Mouse (Mus musculus) embryonic facial prominence, embryonic 11.5 days (tissue): ENCODE measurements around the gene Neurl1a. TPM values are rescaled to one million over a fixed set of nuclear protein-coding genes. Genes with fewer than 3 reads are reported as not detected.

Experiments
- ATAC-seq: fragments of 200-750 bp; cut with Nextera tagmentation; replicated peaks from 2 replicates; pipeline ENCODE4 v1.8.0; 2017; ENCODE audit warnings: low read depth; ENCODE audit not compliant: insufficient number of reproducible peaks, low FRiP score, low TSS enrichment
- DNase-seq: peaks from one replicate; pipeline ENCODE4 v3.0.0-alpha.2; 2015; ENCODE audit warnings: low spot score
- H3K27ac ChIP-seq: fragments of 300-500 bp; sonication (generic); replicated peaks from 2 replicates; pipeline ENCODE4 v1.5.1; 2014; ENCODE audit warnings: mild to moderate bottlenecking, low read depth, low read length, control low read depth
- H3K27me3 ChIP-seq: fragments of 300-500 bp; sonication (generic); 2 replicates; pipeline ENCODE4 v1.6.1; 2014; ENCODE audit warnings: mild to moderate bottlenecking, low read length, moderate library complexity, mixed read lengths; ENCODE audit not compliant: control insufficient read depth, insufficient read depth
- H3K36me3 ChIP-seq: fragments of 300-500 bp; sonication (generic); replicated peaks from 2 replicates; pipeline ENCODE4 v1.6.1; 2014; ENCODE audit warnings: low read depth, mild to moderate bottlenecking, low read length, moderate library complexity, mixed read lengths; ENCODE audit not compliant: control insufficient read depth, insufficient read depth
- H3K4me1 ChIP-seq: fragments of 300-500 bp; sonication (generic); 2 replicates; pipeline ENCODE4 v1.6.1; 2014; ENCODE audit warnings: low read length, mixed read lengths; ENCODE audit not compliant: control insufficient read depth, insufficient read depth
- H3K4me2 ChIP-seq: fragments of 300-500 bp; sonication (generic); 2 replicates; pipeline ENCODE4 v1.6.1; 2014; ENCODE audit warnings: low read depth, mild to moderate bottlenecking, control low read depth, low read length, moderate library complexity
- H3K4me3 ChIP-seq: fragments of 300-500 bp; sonication (generic); 2 replicates; pipeline ENCODE4 v1.5.1; 2014; ENCODE audit warnings: low read depth, low read length, control low read depth
- H3K9ac ChIP-seq: fragments of 300-500 bp; sonication (generic); replicated peaks from 2 replicates; pipeline ENCODE4 v1.6.1; 2014; ENCODE audit warnings: mild to moderate bottlenecking, control low read depth, low read length
- H3K9me3 ChIP-seq: fragments of 300-500 bp; sonication (generic); replicated peaks from 2 replicates; pipeline ENCODE4 v1.6.1; 2016; ENCODE audit warnings: mild to moderate bottlenecking, low read length, inconsistent platforms, mixed read lengths; ENCODE audit not compliant: control insufficient read depth
- whole genome bisulfite sequencing: fragments of 180-500 bp; shearing (Covaris S2); extraction: QIAGEN DNeasy Blood & Tissue Kit; methylation state at CpG from one replicate; pipeline ENCODE4 v1.1.7; 2014; 5-methylcytosine and 5-hydroxymethylcytosine counted together
- polyA plus RNA-seq: library from polyadenylated mRNA; unstranded; fragments of >200 nt; fragmentation: Nextera tagmentation; extraction: Ambion mirVana; gene quantifications from 2 replicates; pipeline ENCODE4 v1.2.1, GENCODE M21; 2014

Gene Neurl1a
- polyA plus RNA-seq, 1 experiment from 2014 or later = 2.9 TPM

DNA sequence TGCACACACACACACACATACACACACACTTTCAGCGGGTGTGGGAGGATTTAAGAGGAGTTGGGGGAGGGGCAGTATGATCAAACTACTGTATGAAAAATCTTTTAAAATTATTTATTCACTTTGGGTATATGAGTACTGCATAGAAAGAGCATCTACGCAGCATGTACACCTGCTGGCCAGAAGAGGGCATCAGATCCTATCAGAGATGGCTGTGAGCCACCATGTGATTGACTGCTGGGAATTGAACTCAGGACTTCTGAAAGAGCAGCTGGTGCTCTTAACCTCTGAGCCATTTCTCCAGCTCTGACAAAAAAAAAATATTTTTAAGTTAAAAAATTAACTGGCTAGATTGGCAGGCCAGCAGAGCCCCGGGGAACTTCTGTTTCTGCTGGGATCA is 4.1 kb upstream of the Neurl1a start:
- ATAC-seq = no peak
- Histone ChIP-seq H3K27ac (no peak overlapping the region), H3K4me2 (no peak overlapping the region), H3K4me3 (no peak overlapping the region), H3K9me3 (no peaks in the 10 kb centered on the region), H3K36me3 (no peaks in the 10 kb centered on the region), H3K4me1 (peaks cover 5% of the 10 kb centered on the region; the same call in 1 of the 2 replicates), H3K27me3 (peaks cover 13% of the 10 kb centered on the region), H3K9ac (no peak overlapping the region)
- peak; percentile 47 for DNase-seq
- WGBS = 55% methylated on average over 3 of the region's 3 CpGs

DNA sequence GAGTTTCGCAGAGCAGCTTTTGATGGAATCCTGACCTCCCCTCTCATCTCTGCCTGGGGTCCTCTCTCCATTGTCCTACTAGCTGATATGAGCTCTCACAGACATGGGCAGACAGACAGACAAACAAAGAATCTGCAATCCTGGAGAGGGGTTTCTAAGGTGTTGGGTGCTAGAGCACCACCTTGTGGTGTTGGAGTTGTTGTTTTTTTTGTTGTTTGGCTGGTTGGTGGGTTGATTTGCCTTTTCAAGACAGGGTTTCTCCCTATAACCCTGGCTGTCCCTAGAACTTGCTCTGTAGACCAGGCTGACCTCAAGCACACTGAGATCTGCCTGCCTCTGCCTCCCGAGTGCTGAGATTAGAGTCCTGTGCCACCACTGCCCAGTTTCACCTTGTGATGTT is 3.1 kb upstream of the Neurl1a start:
- WGBS = 74% methylated on average over 2 of the region's 2 CpGs
- Histone ChIP-seq H3K4me2 (no peak overlapping the region), H3K4me1 (peaks cover 5% of the 10 kb centered on the region; the same call in 1 of the 2 replicates), H3K27me3 (peaks cover 23% of the 10 kb centered on the region), H3K27ac (no peak overlapping the region), H3K9ac (no peak overlapping the region), H3K36me3 (no peaks in the 10 kb centered on the region), H3K4me3 (no peak overlapping the region), H3K9me3 (no peaks in the 10 kb centered on the region)
- DNase-seq (no peak), ATAC-seq (no peak)

DNA sequence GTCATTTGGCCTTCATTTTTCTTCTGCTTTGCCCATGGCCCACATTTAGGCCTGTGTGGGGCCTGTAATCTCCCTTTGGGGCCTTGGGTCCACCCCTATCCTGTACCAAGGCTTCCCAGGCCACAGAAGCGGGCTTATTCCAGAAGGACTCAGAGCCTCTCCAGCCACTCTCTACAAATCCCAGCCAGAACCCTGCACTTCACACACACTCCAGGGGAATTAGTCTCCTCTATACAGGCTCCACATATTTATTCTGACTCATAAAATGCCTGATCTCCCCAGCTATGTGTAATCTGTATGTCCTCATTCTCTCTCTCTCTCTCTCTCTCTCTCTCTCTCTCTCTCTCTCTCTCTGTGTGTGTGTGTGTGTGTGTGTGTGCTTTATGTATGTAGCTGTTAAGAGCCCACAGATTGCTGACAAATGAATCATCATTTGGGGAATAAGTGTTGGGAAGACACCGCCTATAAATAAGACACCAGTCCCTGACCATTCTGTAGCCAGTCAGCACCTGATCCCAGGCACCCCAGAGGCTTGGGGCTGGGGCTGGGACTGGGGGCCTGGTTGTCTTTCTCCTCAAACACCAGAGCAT is 1.6 kb upstream of the Neurl1a start:
- H3K9me3 ChIP-seq = no peaks in the 10 kb centered on the region
- peaks cover 26% of the 10 kb centered on the region for H3K27me3 ChIP-seq
- H3K9ac ChIP-seq = no peak overlapping the region
- ATAC-seq (no peak), DNase-seq (no peak)
- H3K27ac ChIP-seq = no peak overlapping the region
- H3K4me3 ChIP-seq = no peak overlapping the region
- no peaks in the 10 kb centered on the region for H3K36me3 ChIP-seq
- H3K4me2 ChIP-seq = no peak overlapping the region
- H3K4me1 ChIP-seq = peaks cover 5% of the 10 kb centered on the region; the same call in 1 of the 2 replicates
- 83% methylated on average over 2 of the region's 2 CpGs for WGBS

DNA sequence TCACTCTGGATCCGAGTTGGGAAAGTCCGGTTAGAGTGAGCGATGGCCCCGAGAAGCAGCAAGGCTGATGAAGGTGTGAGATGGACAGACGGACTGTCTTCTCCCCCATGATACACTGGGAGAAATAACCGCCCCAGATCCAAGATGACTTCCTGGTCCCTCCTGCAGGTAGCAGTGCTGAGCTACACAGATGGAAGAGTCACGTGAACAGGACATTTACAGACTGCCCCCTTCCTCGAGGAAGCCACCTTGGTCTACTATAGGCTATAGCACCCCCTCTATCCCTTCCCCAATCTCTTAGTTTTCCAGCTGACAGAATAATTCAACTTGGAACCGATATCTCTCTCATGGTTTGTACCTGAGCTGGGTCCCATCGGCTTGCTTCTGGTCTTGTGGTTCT is 619 bp upstream of the Neurl1a start:
- no peak for ATAC-seq

DNA sequence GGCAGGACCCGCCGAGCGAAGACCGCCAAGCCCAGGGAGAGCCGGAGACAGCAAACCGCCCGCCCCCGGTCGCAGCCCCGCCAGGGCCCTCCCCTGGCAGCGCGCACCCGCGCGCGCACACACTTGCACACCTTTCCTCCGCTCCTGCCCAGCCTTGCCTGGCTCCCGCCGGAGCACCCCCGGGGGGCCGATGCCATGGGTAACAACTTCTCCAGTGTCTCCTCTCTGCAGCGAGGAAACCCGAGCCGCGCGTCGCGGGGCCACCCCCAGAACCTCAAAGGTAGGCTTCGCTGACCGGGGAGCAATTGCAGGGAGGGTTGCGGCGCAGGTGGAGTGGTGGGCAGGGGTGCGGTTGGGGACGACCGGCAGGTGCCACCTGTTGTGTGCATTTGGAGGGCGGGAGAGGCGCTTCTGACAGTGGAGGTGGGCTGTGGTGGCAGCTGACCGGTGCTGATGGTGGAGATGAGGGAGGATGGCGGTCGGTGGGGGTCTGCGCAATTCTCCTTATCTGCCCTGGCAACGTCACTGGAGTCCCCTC is 721 bp downstream of the Neurl1a start:
- ATAC-seq (peak; percentile 45; the same call in 1 of the 2 replicates), DNase-seq (peak; percentile 43)
- Histone ChIP-seq H3K4me3 (peak overlapping the region; percentile 67), H3K27ac (no peak overlapping the region), H3K4me1 (peaks cover 5% of the 10 kb centered on the region; the same call in 1 of the 2 replicates), H3K27me3 (peaks cover 26% of the 10 kb centered on the region), H3K4me2 (peak overlapping the region; percentile 100), H3K9ac (peak overlapping the region; percentile 68), H3K9me3 (no peaks in the 10 kb centered on the region), H3K36me3 (no peaks in the 10 kb centered on the region)
- under 1% methylated on average over 37 of the region's 42 CpGs for WGBS

More for the DNA sequence above, 619 bp upstream of the Neurl1a start:
- Histone ChIP-seq H3K27me3 (peaks cover 26% of the 10 kb centered on the region), H3K36me3 (no peaks in the 10 kb centered on the region), H3K9me3 (no peaks in the 10 kb centered on the region), H3K4me3 (no peak overlapping the region; the same call in 1 of the 2 replicates), H3K27ac (no peak overlapping the region), H3K4me2 (peak overlapping the region; percentile 100), H3K9ac (no peak overlapping the region), H3K4me1 (peaks cover 5% of the 10 kb centered on the region; the same call in 1 of the 2 replicates)
- peak; percentile 61 for DNase-seq
- 21% methylated on average over 10 of the region's 10 CpGs for WGBS

DNA sequence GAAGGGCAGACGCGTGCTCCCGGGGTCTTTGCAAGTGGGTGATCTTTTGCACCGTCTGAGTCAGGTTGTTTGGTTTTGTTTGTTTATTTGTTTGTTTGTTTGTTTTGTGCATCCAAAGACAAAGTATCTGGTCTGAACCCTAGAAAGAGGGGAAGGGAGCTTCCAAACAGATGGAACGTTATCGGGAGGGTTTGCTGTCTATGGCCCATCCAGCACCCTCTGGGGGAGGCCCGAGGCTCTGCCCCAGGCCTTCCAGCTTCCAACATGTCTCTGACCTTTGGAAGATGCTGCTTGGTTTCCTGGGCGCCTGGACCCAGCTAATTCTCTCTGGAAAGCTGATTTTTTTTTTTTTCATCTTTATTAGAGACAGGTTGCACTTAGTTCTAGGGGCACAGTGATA is 1.4 kb downstream of the Neurl1a start:
- H3K9me3 ChIP-seq = no peaks in the 10 kb centered on the region
- peaks cover 5% of the 10 kb centered on the region; the same call in 1 of the 2 replicates for H3K4me1 ChIP-seq
- 15% methylated on average over 8 of the region's 8 CpGs for WGBS
- no peak overlapping the region for H3K9ac ChIP-seq
- DNase-seq (no peak), ATAC-seq (no peak)
- peak overlapping the region; percentile 67 for H3K4me3 ChIP-seq
- H3K27me3 ChIP-seq = peaks cover 26% of the 10 kb centered on the region
- H3K36me3 ChIP-seq = no peaks in the 10 kb centered on the region
- H3K4me2 ChIP-seq = no peak overlapping the region; the same call in 1 of the 2 replicates
- no peak overlapping the region for H3K27ac ChIP-seq

DNA sequence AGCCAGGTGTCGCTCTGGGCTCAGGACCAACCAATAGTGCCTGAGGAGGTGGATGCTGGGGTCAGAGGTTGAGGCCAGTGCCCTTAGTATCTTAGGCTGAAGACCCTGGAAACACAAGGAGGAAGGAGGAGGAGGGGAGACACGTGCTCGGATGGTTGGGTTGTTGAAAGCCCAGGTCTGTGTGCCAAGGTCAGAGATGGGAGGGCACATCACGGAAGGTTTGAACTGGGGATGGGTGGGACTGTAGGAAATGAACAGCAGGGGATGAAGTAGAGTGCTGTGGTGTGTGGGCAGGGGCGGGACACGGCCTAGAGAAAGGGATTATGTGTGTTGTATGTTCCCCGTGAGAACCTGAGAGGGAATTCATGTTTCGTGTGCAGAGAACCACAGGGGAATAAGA is 5.6 kb downstream of the Neurl1a start:
- Histone ChIP-seq H3K4me2 (no peak overlapping the region), H3K4me3 (no peak overlapping the region), H3K36me3 (no peaks in the 10 kb centered on the region), H3K27me3 (peaks cover 16% of the 10 kb centered on the region), H3K9me3 (no peaks in the 10 kb centered on the region), H3K27ac (no peak overlapping the region), H3K9ac (no peak overlapping the region), H3K4me1 (peaks cover 2% of the 10 kb centered on the region; the same call in 1 of the 2 replicates)
- ATAC-seq (no peak), DNase-seq (no peak)
- 55% methylated on average over 8 of the region's 8 CpGs for WGBS

DNA sequence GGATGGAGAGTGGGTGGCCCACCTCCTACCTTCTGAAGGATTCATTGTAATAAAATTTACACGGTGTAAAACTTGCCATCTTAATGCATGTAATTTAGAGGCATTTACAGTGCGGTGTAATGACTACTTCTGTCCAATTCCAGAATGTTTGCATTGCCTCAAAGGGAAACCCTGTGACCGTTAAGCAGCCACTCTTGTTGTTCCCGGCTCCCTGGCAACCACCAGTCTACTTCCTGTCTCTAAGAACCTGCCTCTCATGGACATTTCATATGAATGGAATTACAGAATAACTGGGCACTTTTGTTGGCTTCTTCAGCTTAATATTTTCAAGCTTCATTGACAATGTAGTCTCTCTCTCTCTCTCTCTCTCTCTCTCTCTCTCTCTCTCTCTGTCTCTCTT is 6.1 kb downstream of the Neurl1a start:
- Histone ChIP-seq H3K27me3 (peaks cover 10% of the 10 kb centered on the region), H3K4me1 (no peaks in the 10 kb centered on the region), H3K27ac (no peak overlapping the region), H3K36me3 (no peaks in the 10 kb centered on the region), H3K4me2 (no peak overlapping the region), H3K9ac (no peak overlapping the region), H3K9me3 (no peaks in the 10 kb centered on the region), H3K4me3 (no peak overlapping the region)
- DNase-seq (no peak), ATAC-seq (no peak)
- WGBS = 66% methylated on average over 4 of the region's 4 CpGs
